Mouse (Mus musculus): ENCODE measurements around the gene Gtf2a2. TPM values are rescaled to one million over a fixed set of nuclear protein-coding genes. Genes with fewer than 3 reads are reported as not detected.
"Not testable (repeated sequence)": the region's sequence is repeated elsewhere in the genome, so short reads cannot be mapped to it uniquely, and the experiment has no call there.

Gene Gtf2a2
- total RNA-seq, 2 experiments from 2014 or later: 88.0 to 93.6 TPM

- no peak for DNase-seq
Observed at GRCm38 (mm10) chr9:70021610-70022009, 9.3 kb downstream of the Gtf2a2 start.

GRCm38 (mm10) chr9:70022083-70022482 lies 9.7 kb downstream of the Gtf2a2 start:
- DNase-seq: peak; percentile 35

GRCm38 (mm10) chr9:70023615-70024014 lies 11.3 kb downstream of the Gtf2a2 start:
- DNase-seq: not testable (repeated sequence)

GRCm38 (mm10) chr9:70024648-70025047 lies 12.3 kb downstream of the Gtf2a2 start:
- no peak for DNase-seq

GRCm38 (mm10) chr9:70025365-70026012 lies 13.1 kb downstream of the Gtf2a2 start:
- no peak for DNase-seq

- DNase-seq: no peak
Observed at GRCm38 (mm10) chr9:70032167-70032566, 19.8 kb downstream of the Gtf2a2 start.

GRCm38 (mm10) chr9:70033056-70033455 lies 20.7 kb downstream of the Gtf2a2 start:
- DNase-seq: no peak

- DNase-seq: no peak
Observed at GRCm38 (mm10) chr9:70034702-70035101, 22.4 kb downstream of the Gtf2a2 start.

- DNase-seq: no peak
Observed at GRCm38 (mm10) chr9:70036646-70037045, 24.3 kb downstream of the Gtf2a2 start.

GRCm38 (mm10) chr9:70037988-70038387 lies 25.6 kb downstream of the Gtf2a2 start, which contains the start of gene Gcnt3:
Gene Gcnt3, minus strand, starts transcription at chr9:70038088.
- DNase-seq: no peak

GRCm38 (mm10) chr9:70039597-70040385 lies 27.4 kb downstream of the Gtf2a2 start:
- no peak for DNase-seq

- DNase-seq: no peak
Observed at GRCm38 (mm10) chr9:70040570-70040969, 28.2 kb downstream of the Gtf2a2 start.

- no peak for DNase-seq
Observed at GRCm38 (mm10) chr9:70042137-70042536, 29.8 kb downstream of the Gtf2a2 start.

- no peak for DNase-seq
Observed at GRCm38 (mm10) chr9:70042935-70043334, 30.6 kb downstream of the Gtf2a2 start.

- no peak for DNase-seq
Observed at GRCm38 (mm10) chr9:70044865-70045264, 32.5 kb downstream of the Gtf2a2 start.

GRCm38 (mm10) chr9:70046255-70046654 lies 33.9 kb downstream of the Gtf2a2 start:
- DNase-seq: no peak

- no peak for DNase-seq
Observed at GRCm38 (mm10) chr9:70047839-70048238, 35.5 kb downstream of the Gtf2a2 start.

GRCm38 (mm10) chr9:70048280-70048679 lies 35.9 kb downstream of the Gtf2a2 start:
- no peak for DNase-seq

- DNase-seq: peak; percentile 53
Observed at GRCm38 (mm10) chr9:70048751-70049415, 36.5 kb downstream of the Gtf2a2 start.

- DNase-seq: no peak
Observed at GRCm38 (mm10) chr9:70049416-70049783, 37.0 kb downstream of the Gtf2a2 start.

GRCm38 (mm10) chr9:70049839-70050238 lies 37.5 kb downstream of the Gtf2a2 start:
- no peak for DNase-seq

- DNase-seq: no peak
Observed at GRCm38 (mm10) chr9:70052730-70053129, 40.4 kb downstream of the Gtf2a2 start.

- DNase-seq: no peak
Observed at GRCm38 (mm10) chr9:70053411-70053810, 41.1 kb downstream of the Gtf2a2 start.
